Mouse (Mus musculus): ENCODE measurements around the gene Trmt2a. TPM values are rescaled to one million over a fixed set of nuclear protein-coding genes. Genes with fewer than 3 reads are reported as not detected.

The Trmt2a gene
- polyA plus RNA-seq (2014; fragmentation: Illumina TruSeq; extraction: RNeasy Lipid Tissue Mini Kit (QIAGEN cat#74804); ENCODE audit: low read depth, low replicate concordance) = 20.5 TPM

DNA sequence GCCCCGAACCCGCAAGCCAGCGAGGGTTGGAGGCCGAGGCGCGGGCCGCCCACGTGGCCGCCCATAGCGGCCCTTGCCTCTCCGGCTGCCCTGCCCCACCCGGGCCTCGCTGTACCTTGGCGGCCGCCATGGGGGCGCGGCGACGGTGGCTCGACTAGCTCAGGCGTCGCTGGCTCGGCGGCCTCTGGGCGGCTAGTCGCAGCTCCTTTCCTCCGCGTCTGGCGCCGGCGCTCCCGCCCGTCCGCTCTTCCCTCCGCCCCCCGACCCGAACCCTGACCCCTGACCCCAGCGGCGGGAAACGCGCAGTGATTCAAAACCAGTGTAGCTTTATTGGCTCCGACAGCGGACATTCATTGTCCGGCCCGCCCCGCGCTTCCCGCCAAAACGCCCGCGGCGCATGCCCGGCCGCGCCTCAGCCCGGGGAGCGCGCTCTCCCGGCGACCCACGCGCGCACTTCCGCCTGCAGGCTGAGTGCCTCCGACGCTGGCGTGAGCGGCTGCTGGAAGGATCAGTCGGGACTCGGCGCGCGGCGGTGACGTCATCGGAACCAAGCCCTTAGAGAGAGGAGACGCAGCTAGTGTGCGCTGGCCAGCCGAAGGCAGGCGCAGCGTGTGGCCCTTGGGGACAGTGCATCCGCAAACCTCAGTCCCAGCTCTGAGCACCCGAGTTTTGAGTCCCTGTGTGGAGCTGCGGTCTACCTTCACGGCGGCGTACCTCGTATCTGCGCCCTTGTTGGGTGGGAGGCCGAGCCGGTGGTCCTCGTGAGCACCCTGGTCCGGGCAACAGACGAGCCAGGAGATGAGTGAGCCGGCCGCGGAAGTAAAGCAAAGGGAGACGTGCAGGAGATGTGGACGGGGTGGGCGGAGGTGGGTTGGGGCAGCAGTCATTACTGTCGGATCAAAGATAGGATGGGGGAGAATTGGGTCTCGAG lies at the start of gene Trmt2a, which contains the start of gene Ranbp1:
TSS of gene Trmt2a (plus strand) at position 247 of the 931 bp plus-strand sequence.
TSS of gene Ranbp1 (minus strand) at position 300 of the 931 bp plus-strand sequence.

GRCm38 (mm10) chr16:18217579-18217978 lies 30.9 kb upstream of the Trmt2a start, which contains the start of gene Ccdc188:
Ccdc188 (plus strand) TSS chr16:18217879.

DNA sequence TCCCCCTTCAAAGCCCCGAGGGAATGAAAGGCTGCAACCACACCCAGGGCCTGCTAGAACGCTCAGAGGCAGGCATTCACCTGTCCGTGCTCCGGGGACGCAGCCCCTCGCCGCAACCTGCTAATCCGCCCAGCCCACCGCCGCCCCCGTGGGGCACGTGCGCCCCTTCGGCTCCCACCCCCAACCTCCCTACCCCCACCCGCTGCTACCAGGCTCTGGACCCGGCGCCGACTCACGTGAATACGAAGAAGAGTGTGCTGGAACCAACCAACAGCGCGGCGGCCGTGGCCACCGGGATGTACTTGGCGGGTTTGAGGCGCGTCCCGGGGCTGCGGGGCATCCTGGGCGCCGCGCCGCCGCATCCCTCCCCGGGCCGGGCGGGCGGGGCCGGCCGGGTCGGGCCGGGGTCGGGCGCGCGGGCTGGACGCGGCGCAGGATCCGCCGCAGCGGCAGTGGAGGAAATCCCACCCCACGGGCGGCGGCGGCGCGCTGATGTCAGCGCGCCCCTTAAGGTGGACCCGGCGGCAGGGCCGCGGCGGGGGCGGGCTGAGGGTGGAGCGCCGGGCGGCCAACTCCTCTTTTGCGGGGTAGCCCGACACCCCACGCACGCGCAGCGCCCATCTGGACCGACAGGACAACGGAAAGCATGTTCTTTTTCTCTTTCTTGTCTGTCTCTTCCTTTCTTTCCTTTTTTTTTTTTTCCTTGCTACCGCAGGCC lies 13.6 kb upstream of the Trmt2a start, which contains the start of gene Zdhhc8:
TSS of gene Zdhhc8 (minus strand) at position 466 of the 718 bp plus-strand sequence.

DNA sequence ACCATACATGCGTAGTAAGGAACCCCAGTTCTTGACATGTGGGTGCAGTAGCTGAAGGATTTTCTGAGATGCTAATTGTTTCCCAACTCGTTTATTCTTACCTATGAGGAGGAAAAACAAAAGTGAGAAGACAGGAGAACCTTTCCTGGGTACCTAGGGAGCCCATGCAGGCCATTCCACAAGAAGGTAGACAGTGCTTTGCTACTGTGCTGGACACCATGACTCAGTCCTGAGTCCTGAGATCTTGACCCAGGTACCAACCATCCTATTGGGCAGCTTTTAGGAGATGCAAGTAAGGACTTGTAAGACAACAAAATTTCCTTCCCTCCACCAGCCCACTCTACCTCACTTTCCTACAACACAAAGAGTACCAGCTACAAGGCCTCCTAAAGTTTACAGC lies 9.7 kb downstream of the Trmt2a start, which contains the start of gene Gm49776:
TSS of gene Gm49776 (minus strand) at position 101 of the 400 bp plus-strand sequence.

GRCm38 (mm10) chr16:18289067-18289588 lies 40.6 kb downstream of the Trmt2a start, which contains the start of gene Dgcr8:
Dgcr8 (minus strand) TSS chr16:18289246.

Other genes with a start within 250 kb of the Trmt2a start
- 2.8 TPM for gene Dgcr6, start 195.8 kb upstream of the Trmt2a start, polyA plus RNA-seq (2014; fragmentation: Illumina TruSeq; extraction: RNeasy Lipid Tissue Mini Kit (QIAGEN cat#74804); ENCODE audit: low read depth, low replicate concordance)
- 0.28 TPM for gene Prodh, start 158.5 kb upstream of the Trmt2a start, polyA plus RNA-seq (2014; fragmentation: Illumina TruSeq; extraction: RNeasy Lipid Tissue Mini Kit (QIAGEN cat#74804); ENCODE audit: low read depth, low replicate concordance)
- not detected for gene Rtn4r, start 121.0 kb upstream of the Trmt2a start, polyA plus RNA-seq (2014; fragmentation: Illumina TruSeq; extraction: RNeasy Lipid Tissue Mini Kit (QIAGEN cat#74804); ENCODE audit: low read depth, low replicate concordance)
- gene Ccdc188, start 30.8 kb upstream of the Trmt2a start, polyA plus RNA-seq (2014; fragmentation: Illumina TruSeq; extraction: RNeasy Lipid Tissue Mini Kit (QIAGEN cat#74804); ENCODE audit: low read depth, low replicate concordance) = not detected
- gene Zdhhc8, start 13.5 kb upstream of the Trmt2a start, polyA plus RNA-seq (2014; fragmentation: Illumina TruSeq; extraction: RNeasy Lipid Tissue Mini Kit (QIAGEN cat#74804); ENCODE audit: low read depth, low replicate concordance) = not detected
- 91.6 TPM for gene Ranbp1, start 53 bp downstream of the Trmt2a start, polyA plus RNA-seq (2014; fragmentation: Illumina TruSeq; extraction: RNeasy Lipid Tissue Mini Kit (QIAGEN cat#74804); ENCODE audit: low read depth, low replicate concordance)
- gene Gm49776, start 9.6 kb downstream of the Trmt2a start, polyA plus RNA-seq (2014; fragmentation: Illumina TruSeq; extraction: RNeasy Lipid Tissue Mini Kit (QIAGEN cat#74804); ENCODE audit: low read depth, low replicate concordance) = not detected
- gene Dgcr8, start 40.6 kb downstream of the Trmt2a start, polyA plus RNA-seq (2014; fragmentation: Illumina TruSeq; extraction: RNeasy Lipid Tissue Mini Kit (QIAGEN cat#74804); ENCODE audit: low read depth, low replicate concordance) = 32.4 TPM
- gene Tango2, start 99.4 kb downstream of the Trmt2a start, polyA plus RNA-seq (2014; fragmentation: Illumina TruSeq; extraction: RNeasy Lipid Tissue Mini Kit (QIAGEN cat#74804); ENCODE audit: low read depth, low replicate concordance) = 11.3 TPM
- gene Arvcf, start 99.5 kb downstream of the Trmt2a start, polyA plus RNA-seq (2014; fragmentation: Illumina TruSeq; extraction: RNeasy Lipid Tissue Mini Kit (QIAGEN cat#74804); ENCODE audit: low read depth, low replicate concordance) = 0.28 TPM
- 0.88 TPM for gene Txnrd2, start 177.7 kb downstream of the Trmt2a start, polyA plus RNA-seq (2014; fragmentation: Illumina TruSeq; extraction: RNeasy Lipid Tissue Mini Kit (QIAGEN cat#74804); ENCODE audit: low read depth, low replicate concordance)
- 6.7 TPM for gene Comt, start 178.2 kb downstream of the Trmt2a start, polyA plus RNA-seq (2014; fragmentation: Illumina TruSeq; extraction: RNeasy Lipid Tissue Mini Kit (QIAGEN cat#74804); ENCODE audit: low read depth, low replicate concordance)